Mouse (Mus musculus) c-Kit-positive CD71-positive TER-119-positive erythroid progenitor cells, embryonic 14.5 days (primary cell): ENCODE data around the gene Fam160b1.

Experiments used
- DNase-seq: peaks from one replicate; pipeline ENCODE4 v3.0.0-alpha.2; 2013; ENCODE audit warnings: low spot score

Fam160b1 gene

DNA sequence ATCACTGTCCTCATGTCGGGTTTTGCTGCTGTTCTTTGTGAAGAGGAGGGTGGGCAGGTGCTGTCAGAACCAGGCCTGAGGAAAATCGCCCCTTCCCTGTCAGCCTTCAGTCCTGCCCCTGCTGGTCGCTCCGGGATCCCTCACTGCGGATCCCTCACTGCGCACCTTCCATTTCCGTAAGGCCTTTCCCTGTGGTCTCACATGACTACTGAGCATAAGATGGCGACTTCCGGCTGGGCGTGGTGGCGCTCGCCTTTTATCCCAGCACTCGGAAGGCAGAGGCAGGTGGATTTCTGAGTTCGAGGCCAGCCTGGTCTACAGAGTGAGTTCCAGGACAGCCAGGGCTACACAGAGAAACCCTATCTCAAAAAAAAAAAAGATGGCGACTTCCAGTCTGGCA lies 64.8 kb downstream of the Fam160b1 start:
- DNase-seq = no peak

GRCm38 (mm10) chr19:57426841-57427240 lies 66.4 kb downstream of the Fam160b1 start:
- no peak for DNase-seq

DNA sequence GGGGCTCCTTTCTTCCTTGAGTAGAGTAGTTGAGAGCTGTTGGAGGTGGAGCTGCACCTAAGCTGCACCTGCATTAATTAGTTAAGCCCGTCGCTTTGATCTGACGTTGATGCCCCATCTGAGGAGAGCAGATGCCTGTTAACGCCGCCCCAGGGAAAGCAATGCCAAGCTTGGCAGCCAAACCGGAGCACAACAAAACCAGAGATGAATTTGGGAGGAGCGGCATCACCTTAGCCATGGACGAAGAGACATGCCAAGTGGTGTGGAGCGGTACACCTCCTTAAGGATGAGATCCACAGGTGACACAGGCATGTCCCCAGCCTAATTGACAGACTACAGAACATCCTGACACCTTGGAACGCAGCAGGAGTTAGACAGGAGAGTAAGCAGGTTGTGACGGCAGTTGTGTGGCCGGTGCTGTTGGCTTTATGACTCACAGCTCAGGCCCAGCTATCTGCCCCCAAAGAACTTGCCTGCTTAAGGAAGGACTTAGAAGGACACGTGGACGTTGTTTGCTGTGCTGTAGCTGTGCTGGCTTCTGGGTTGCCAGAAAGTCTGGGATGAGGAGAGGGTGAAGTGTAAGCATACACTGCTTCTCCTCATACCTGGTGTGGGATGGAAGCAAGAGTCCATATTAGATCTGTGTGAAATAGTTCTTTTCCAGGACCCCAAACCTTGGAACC lies 67.4 kb downstream of the Fam160b1 start:
- no peak for DNase-seq

DNA sequence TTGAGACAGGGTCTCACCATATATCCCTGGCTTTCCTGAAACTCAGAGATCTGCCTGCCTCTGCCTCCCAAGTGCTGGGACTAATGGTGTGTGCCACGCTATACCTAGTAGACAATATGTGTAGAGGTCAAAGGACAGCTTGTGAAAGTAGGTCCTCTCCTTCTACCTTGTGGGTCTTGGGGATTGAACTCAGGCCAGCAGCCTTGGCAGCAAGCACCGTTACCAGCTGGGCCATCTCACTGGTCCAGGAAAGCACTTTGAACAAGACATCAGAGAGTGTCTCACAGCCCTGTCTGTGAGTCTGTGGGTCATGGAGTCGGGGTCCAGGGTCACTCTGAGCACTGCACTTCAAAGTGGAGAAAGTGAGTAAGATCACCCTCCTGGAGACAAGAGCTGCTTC lies 68.2 kb downstream of the Fam160b1 start:
- no peak for DNase-seq

DNA sequence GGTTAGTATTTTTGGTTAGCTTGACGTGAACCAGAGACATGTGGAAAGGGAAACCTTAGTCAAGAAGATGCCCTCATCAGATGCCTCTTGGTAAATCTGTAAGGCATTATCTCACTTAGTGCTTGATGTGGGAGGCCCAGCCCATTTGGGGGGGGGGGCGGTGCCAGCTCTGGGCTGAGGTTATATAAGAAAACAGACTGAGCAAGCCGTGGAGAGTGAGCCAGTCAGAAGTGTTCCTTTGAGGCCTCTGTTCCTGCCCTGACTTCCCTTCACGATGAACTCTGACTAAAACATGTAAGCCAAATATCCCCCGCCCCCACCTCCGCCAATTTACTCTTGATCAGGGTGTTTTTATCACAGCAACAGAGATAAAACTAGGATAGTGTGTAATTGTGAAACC lies 69.4 kb downstream of the Fam160b1 start:
- DNase-seq = no peak

DNA sequence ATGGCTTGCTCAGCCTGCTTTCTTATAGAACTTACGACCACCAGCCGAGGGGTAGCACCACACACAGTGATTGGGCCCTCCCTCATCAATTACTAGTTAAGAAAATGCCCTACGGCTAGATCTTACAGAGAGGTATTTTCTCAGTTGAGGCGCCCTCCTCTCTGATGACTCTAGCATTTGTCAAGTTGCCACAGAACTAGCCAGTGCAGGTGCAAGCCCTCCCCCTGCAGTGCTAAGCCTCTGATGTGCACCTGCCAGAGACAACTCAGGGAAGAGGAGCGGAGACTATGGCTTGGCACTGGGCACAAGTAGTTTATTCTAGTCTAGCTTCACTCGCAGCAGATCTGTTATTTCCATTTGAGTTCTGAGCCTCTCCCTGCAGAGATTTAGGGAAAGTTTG lies 71.0 kb downstream of the Fam160b1 start:
- DNase-seq = no peak

GRCm38 (mm10) chr19:57434024-57434423 lies 73.5 kb downstream of the Fam160b1 start:
- no peak for DNase-seq

DNA sequence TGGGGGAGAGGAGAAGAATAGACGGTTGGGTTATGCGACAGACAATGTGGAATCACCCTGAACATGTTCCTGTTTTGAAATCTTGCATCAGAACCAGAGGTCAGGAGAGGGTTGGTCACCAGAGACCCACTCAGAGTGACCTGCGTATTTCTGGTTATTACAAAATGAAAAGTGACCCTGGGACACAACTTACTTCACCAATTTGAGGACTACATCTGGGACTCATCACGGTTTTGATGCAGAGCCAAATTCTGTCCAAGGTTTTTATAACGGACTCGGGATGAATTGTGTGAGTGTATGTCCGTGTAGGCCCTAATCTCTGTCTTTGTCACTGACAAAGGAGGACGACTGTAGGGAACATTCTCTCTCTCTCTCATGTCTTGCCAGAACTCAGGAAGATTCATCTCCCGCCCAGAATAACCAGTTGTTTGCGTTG lies 76.1 kb downstream of the Fam160b1 start:
- no peak for DNase-seq

DNA sequence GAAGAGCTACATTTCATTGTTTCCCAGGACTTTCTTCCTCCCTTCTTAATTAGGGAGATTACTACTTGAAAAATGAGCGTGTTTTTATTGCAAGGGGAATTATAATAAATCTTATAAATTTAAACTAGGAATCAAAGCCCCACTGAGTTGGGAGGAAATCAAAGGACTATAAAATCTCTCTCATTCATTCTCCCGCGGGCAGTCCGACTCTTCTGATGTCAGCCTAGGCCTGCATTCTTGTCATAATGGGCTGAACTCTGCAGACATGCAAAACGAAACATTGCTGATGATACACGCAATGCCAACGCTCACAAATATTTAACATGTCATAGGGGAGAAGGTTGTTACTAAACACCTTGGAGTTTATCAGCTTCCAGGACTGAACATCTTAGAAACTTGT lies 76.6 kb downstream of the Fam160b1 start:
- DNase-seq = no peak
